ENCODE assay signal across 11 mouse cellular contexts in genomic region chr3:84061523-84062453, GRCm38 (mm10). TPM values are rescaled to one million over a fixed set of nuclear protein-coding genes. Genes with fewer than 3 reads are reported as not detected.
DNase-seq lines count a peak whose midpoint lies in the region.
"Had no signal": no experiment of that assay in that cellular context is flagged by ENCODE, and none has a peak within 500 bp of the region (broad histone marks: within the 10 kb centered on the region; RNA-seq: fewer than 3 reads in every experiment).

No protein-coding gene starts in this region.

- H3K4me1 ChIP-seq in limb, embryonic 10.5 days = peaks cover 23% of the 10 kb centered on the region

- H3K27ac ChIP-seq in limb, embryonic 10.5 days = peak overlapping the region; percentile 30; the same call in 1 of the 2 replicates
- H3K27ac ChIP-seq: embryonic facial prominence, embryonic 15.5 days had no signal

- no peaks in the 10 kb centered on the region for H3K27me3 ChIP-seq in limb, embryonic 10.5 days (ENCODE audit: low read depth, poor library complexity, severe bottlenecking)
- H3K27me3 ChIP-seq: embryonic facial prominence, embryonic 15.5 days had no signal

- peak; percentile 32 to 40 for DNase-seq in heart, adult 18-20 months
- DNase-seq in heart, postnatal 25 days (ENCODE audit: low spot score) = no peak
- DNase-seq in adrenal gland, adult (ENCODE audit: inconsistent age in 2 of 2, low spot score in 1 of 2) = peak; percentile 77 to 84
- DNase-seq in gastrocnemius, postnatal 10 days = peak; percentile 26
- DNase-seq in limb, embryonic 10.5 days (ENCODE audit: low spot score) = no peak
- no peak for DNase-seq in spleen, postnatal 4 days (ENCODE audit: low spot score in 2 of 2)
- DNase-seq in cerebellum, adult 11 months = no peak
- no peak for DNase-seq in adipocyte (ENCODE audit: low spot score)
- DNase-seq: lung, postnatal 10 days; thymus, postnatal 4 days had no signal

- intact Hi-C loops in heart, postnatal 25 days (cut with DNase I) = no loop called here

- H3K4me3 ChIP-seq in limb, embryonic 10.5 days = no peak overlapping the region
- H3K4me3 ChIP-seq: embryonic facial prominence, embryonic 15.5 days had no signal

- WGBS in limb, embryonic 10.5 days = 80% methylated on average over 13 of the region's 13 CpGs

- H3K9me3 ChIP-seq in limb, embryonic 10.5 days (replicated peaks) = no peaks in the 10 kb centered on the region
- H3K9me3 ChIP-seq: embryonic facial prominence, embryonic 15.5 days had no signal

- no peaks in the 10 kb centered on the region for H3K36me3 ChIP-seq in limb, embryonic 10.5 days
- H3K36me3 ChIP-seq: embryonic facial prominence, embryonic 15.5 days had no signal

RNA-seq across cellular contexts. Expression of gene Tmem131l, which starts 21.8 kb away (rescaled TPM):
- total RNA-seq in heart, adult 18-20 months (2021) = 10 to 100 TPM; 17.1 to 24.2 TPM
- total RNA-seq in heart, postnatal 25 days (2021) = 10 to 100 TPM; 19.4 to 20.8 TPM
- 10 to 100 TPM; 26.6 to 41.5 TPM for total RNA-seq in gastrocnemius, postnatal 10 days (2021)
- polyA plus RNA-seq in limb, embryonic 10.5 days (2016; fragmentation: Nextera tagmentation; extraction: Ambion mirVana) = 79.5 and 84.5 TPM in 2 replicates

Comparison
In these comparisons a context has a peak if more than half of its experiments do, and no peak if none do; other contexts are left out.
1. DNase-seq: peak in heart, adult 18-20 months (2 of 2), adrenal gland, adult (2 of 2) and gastrocnemius, postnatal 10 days (single experiment); none in heart, postnatal 25 days (single experiment), limb, embryonic 10.5 days (single experiment), spleen, postnatal 4 days (0 of 2), cerebellum, adult 11 months (single experiment) and adipocyte (single experiment).